Mouse (Mus musculus): ENCODE results near the gene Cabin1. TPM values are rescaled to one million over a fixed set of nuclear protein-coding genes. Genes with fewer than 3 reads are reported as not detected.
A peak's percentile ranks its signal among the peaks of the same experiment; 100 is the strongest.

The Cabin1 gene
- polyA plus RNA-seq (2012; ENCODE audit: insufficient read depth, insufficient read length, missing spikeins), result 26.1 and 35.0 TPM in 2 replicates

- no peak for TF ChIP-seq CTCF (IDR thresholded peaks at IDR 0.05; ENCODE audit: low read depth, low read length)
- TF ChIP-seq POLR2A (IDR thresholded peaks at IDR 0.05; ENCODE audit: borderline replicate concordance, low read depth, low read length), result 0 out of 2 replicates have a peak, but pooled peaks have one; percentile 30
These were observed at the start of gene Cabin1 for GRCm38 (mm10) chr10:75763682-75764518. Gene Cabin1 (minus strand): TSS chr10:75764341.

GRCm38 (mm10) chr10:75804217-75804616 is 40.1 kb upstream of the Cabin1 start:
- TF ChIP-seq CTCF (IDR thresholded peaks at IDR 0.05; ENCODE audit: low read depth, low read length) (no peak), POLR2A (IDR thresholded peaks at IDR 0.05; ENCODE audit: borderline replicate concordance, low read depth, low read length) (no peak)
- Histone ChIP-seq H3K27ac (ENCODE audit: insufficient read depth, low read depth, low read length) (no peak overlapping the region), H3K4me3 (ENCODE audit: insufficient read depth, low read length) (no peak overlapping the region), H3K4me1 (ENCODE audit: control insufficient read depth, insufficient read depth, low read length) (no peaks in the 10 kb centered on the region)

More at GRCm38 (mm10) chr10:75763682-75764518, at the start of gene Cabin1:
- H3K4me1 ChIP-seq (ENCODE audit: control insufficient read depth, insufficient read depth, low read length), result peaks cover 9% of the 10 kb centered on the region
- H3K4me3 ChIP-seq (ENCODE audit: insufficient read depth, low read length), result peak within 1 kb of the TSS; percentile 68
- H3K27ac ChIP-seq (ENCODE audit: insufficient read depth, low read depth, low read length), result peak within 1 kb of the TSS; percentile 52

- Histone ChIP-seq H3K27ac (ENCODE audit: insufficient read depth, low read depth, low read length) (no peak within 1 kb of the TSS), H3K4me1 (ENCODE audit: control insufficient read depth, insufficient read depth, low read length) (peaks cover 15% of the 10 kb centered on the region), H3K4me3 (ENCODE audit: insufficient read depth, low read length) (peak within 1 kb of the TSS; percentile 69)
- no peak for TF ChIP-seq CTCF (IDR thresholded peaks at IDR 0.05; ENCODE audit: low read depth, low read length)
- no peak for TF ChIP-seq POLR2A (IDR thresholded peaks at IDR 0.05; ENCODE audit: borderline replicate concordance, low read depth, low read length)
These were observed 34.1 kb upstream of the Cabin1 start, which contains the start of gene Gstt1 for GRCm38 (mm10) chr10:75798176-75798696. Gene Gstt1 (minus strand): TSS chr10:75798584.

GRCm38 (mm10) chr10:75797619-75798175 is 33.6 kb upstream of the Cabin1 start:
- Histone ChIP-seq H3K4me1 (ENCODE audit: control insufficient read depth, insufficient read depth, low read length) (peaks cover 15% of the 10 kb centered on the region), H3K27ac (ENCODE audit: insufficient read depth, low read depth, low read length) (no peak overlapping the region), H3K4me3 (ENCODE audit: insufficient read depth, low read length) (peak overlapping the region; percentile 69)
- TF ChIP-seq POLR2A (IDR thresholded peaks at IDR 0.05; ENCODE audit: borderline replicate concordance, low read depth, low read length) (no peak), CTCF (IDR thresholded peaks at IDR 0.05; ENCODE audit: low read depth, low read length) (no peak)

- Histone ChIP-seq H3K27ac (ENCODE audit: insufficient read depth, low read depth, low read length) (no peak overlapping the region), H3K4me1 (ENCODE audit: control insufficient read depth, insufficient read depth, low read length) (peaks cover 15% of the 10 kb centered on the region), H3K4me3 (ENCODE audit: insufficient read depth, low read length) (0 out of 2 replicates have a peak overlapping the region, but pooled peaks have one; percentile 69)
- TF ChIP-seq CTCF (IDR thresholded peaks at IDR 0.05; ENCODE audit: low read depth, low read length) (no peak), POLR2A (IDR thresholded peaks at IDR 0.05; ENCODE audit: borderline replicate concordance, low read depth, low read length) (no peak)
These were observed 32.8 kb upstream of the Cabin1 start for GRCm38 (mm10) chr10:75796731-75797516.

- TF ChIP-seq CTCF (IDR thresholded peaks at IDR 0.05; ENCODE audit: low read depth, low read length) (no peak), POLR2A (IDR thresholded peaks at IDR 0.05; ENCODE audit: borderline replicate concordance, low read depth, low read length) (no peak)
- H3K4me3 ChIP-seq (ENCODE audit: insufficient read depth, low read length), result no peak overlapping the region
- H3K27ac ChIP-seq (ENCODE audit: insufficient read depth, low read depth, low read length), result no peak overlapping the region
- peaks cover 15% of the 10 kb centered on the region for H3K4me1 ChIP-seq (ENCODE audit: control insufficient read depth, insufficient read depth, low read length)
These were observed 30.7 kb upstream of the Cabin1 start for GRCm38 (mm10) chr10:75794880-75795279.

GRCm38 (mm10) chr10:75790773-75791172 is 26.6 kb upstream of the Cabin1 start:
- Histone ChIP-seq H3K4me3 (ENCODE audit: insufficient read depth, low read length) (no peak overlapping the region), H3K4me1 (ENCODE audit: control insufficient read depth, insufficient read depth, low read length) (peaks cover 10% of the 10 kb centered on the region), H3K27ac (ENCODE audit: insufficient read depth, low read depth, low read length) (no peak overlapping the region)
- TF ChIP-seq CTCF (IDR thresholded peaks at IDR 0.05; ENCODE audit: low read depth, low read length) (no peak), POLR2A (IDR thresholded peaks at IDR 0.05; ENCODE audit: borderline replicate concordance, low read depth, low read length) (no peak)

GRCm38 (mm10) chr10:75789841-75790240 is 25.7 kb upstream of the Cabin1 start:
- TF ChIP-seq POLR2A (IDR thresholded peaks at IDR 0.05; ENCODE audit: borderline replicate concordance, low read depth, low read length) (no peak), CTCF (IDR thresholded peaks at IDR 0.05; ENCODE audit: low read depth, low read length) (no peak)

GRCm38 (mm10) chr10:75789081-75789735 is 25.1 kb upstream of the Cabin1 start:
- TF ChIP-seq POLR2A (IDR thresholded peaks at IDR 0.05; ENCODE audit: borderline replicate concordance, low read depth, low read length) (no peak), CTCF (IDR thresholded peaks at IDR 0.05; ENCODE audit: low read depth, low read length) (no peak)
- peaks cover under 1% of the 10 kb centered on the region; the same call in 1 of the 2 replicates for H3K4me1 ChIP-seq (ENCODE audit: control insufficient read depth, insufficient read depth, low read length)
- H3K27ac ChIP-seq (ENCODE audit: insufficient read depth, low read depth, low read length), result no peak overlapping the region
- no peak overlapping the region for H3K4me3 ChIP-seq (ENCODE audit: insufficient read depth, low read length)

More at GRCm38 (mm10) chr10:75789841-75790240, 25.7 kb upstream of the Cabin1 start:
- no peak overlapping the region for H3K27ac ChIP-seq (ENCODE audit: insufficient read depth, low read depth, low read length)
- peaks cover 5% of the 10 kb centered on the region for H3K4me1 ChIP-seq (ENCODE audit: control insufficient read depth, insufficient read depth, low read length)
- no peak overlapping the region for H3K4me3 ChIP-seq (ENCODE audit: insufficient read depth, low read length)
